Mouse (Mus musculus) midbrain, embryonic 14.5 days (tissue): ENCODE measurements around the gene Hdac4. TPM values are rescaled to one million over a fixed set of nuclear protein-coding genes. Genes with fewer than 3 reads are reported as not detected.

Experiments
- ATAC-seq: fragments of 200-750 bp; cut with Nextera tagmentation; 2 replicates; pipeline ENCODE4 v1.8.0; 2017; ENCODE audit warnings: moderate number of reproducible peaks, moderate library complexity; ENCODE audit not compliant: low FRiP score, low TSS enrichment
- DNase-seq: peaks from one replicate; pipeline ENCODE4 v3.0.0-alpha.2; 2015
- H3K27ac ChIP-seq: fragments of 300-500 bp; sonication (generic); replicated peaks from 2 replicates; pipeline ENCODE4 v1.5.1; 2014; ENCODE audit warnings: mild to moderate bottlenecking, low read depth, low read length, moderate library complexity
- H3K27me3 ChIP-seq: fragments of 300-500 bp; sonication (generic); 2 replicates; pipeline ENCODE4 v1.6.1; 2014; ENCODE audit warnings: low read length, control low read depth, mixed read lengths; ENCODE audit not compliant: control insufficient read depth, insufficient read depth
- H3K36me3 ChIP-seq: fragments of 300-500 bp; sonication (generic); 2 replicates; pipeline ENCODE4 v1.6.1; 2014; ENCODE audit warnings: low read length, control low read depth; ENCODE audit not compliant: control insufficient read depth, insufficient read depth
- H3K4me1 ChIP-seq: fragments of 300-500 bp; sonication (generic); 2 replicates; pipeline ENCODE4 v1.6.1; 2014; ENCODE audit warnings: mild to moderate bottlenecking, antibody characterized with exemption, low read length, control low read depth; ENCODE audit not compliant: control insufficient read depth, insufficient read depth
- H3K4me2 ChIP-seq: fragments of 300-500 bp; sonication (generic); 2 replicates; pipeline ENCODE4 v1.6.1; 2014; ENCODE audit warnings: mild to moderate bottlenecking, low read length, moderate library complexity
- H3K4me3 ChIP-seq: fragments of 300-500 bp; sonication (generic); replicated peaks from 2 replicates; pipeline ENCODE4 v1.5.1; 2014; ENCODE audit warnings: low read depth, low read length
- H3K9ac ChIP-seq: fragments of 300-500 bp; sonication (generic); replicated peaks from 2 replicates; pipeline ENCODE4 v1.6.1; 2014; ENCODE audit warnings: mild to moderate bottlenecking, low read length, moderate library complexity
- H3K9me3 ChIP-seq: fragments of 300-500 bp; sonication (generic); 2 replicates; pipeline ENCODE4 v1.6.1; 2016; ENCODE audit warnings: low read length, control low read depth, mixed read lengths; ENCODE audit not compliant: control insufficient read depth
- WGBS: fragments of 180-500 bp; shearing (Covaris S2); extraction: QIAGEN DNeasy Blood & Tissue Kit; methylation state at CpG from one replicate; pipeline ENCODE4 v1.1.7; 2014; 5-methylcytosine and 5-hydroxymethylcytosine counted together
- polyA plus RNA-seq: library from polyadenylated mRNA; unstranded; fragments of >200 nt; fragmentation: Nextera tagmentation; extraction: Ambion mirVana; gene quantifications from 2 replicates; pipeline ENCODE4 v1.2.1, GENCODE M21; 2014

Gene Hdac4
- polyA plus RNA-seq, 1 experiment from 2014 or later: 27.0 TPM

- H3K9ac ChIP-seq: no peak overlapping the region
- H3K27ac ChIP-seq: no peak overlapping the region
- peaks cover 16% of the 10 kb centered on the region for H3K4me1 ChIP-seq
- no peaks in the 10 kb centered on the region for H3K9me3 ChIP-seq
- no peaks in the 10 kb centered on the region for H3K36me3 ChIP-seq
- DNase-seq: no peak
- WGBS: 62% methylated on average over 4 of the region's 4 CpGs
- no peak overlapping the region for H3K4me2 ChIP-seq
- ATAC-seq: no peak
- H3K27me3 ChIP-seq: no peaks in the 10 kb centered on the region
- H3K4me3 ChIP-seq: no peak overlapping the region
Measured at GRCm38 (mm10) chr1:92060532-92061064, 134.9 kb downstream of the Hdac4 start.

DNA sequence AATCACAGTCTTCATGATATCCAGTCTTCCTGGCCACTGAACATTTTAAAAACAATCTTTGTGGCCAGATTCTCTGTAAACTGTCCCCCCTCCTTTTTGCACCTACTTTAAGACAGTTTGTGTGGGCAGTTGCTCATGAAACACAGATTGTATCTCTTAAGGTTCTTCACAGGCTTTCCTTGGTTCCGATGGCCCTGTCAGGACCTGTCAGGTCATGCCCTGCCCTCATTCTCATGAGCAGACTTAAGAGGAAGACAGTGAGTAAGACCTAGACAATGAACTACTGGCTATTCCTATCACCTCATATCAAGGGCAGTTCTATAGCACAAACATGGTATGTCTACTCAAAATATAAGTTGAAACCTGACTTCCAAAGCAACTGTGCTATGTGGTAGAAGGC, 135.9 kb downstream of the Hdac4 start:
- no peak overlapping the region for H3K4me3 ChIP-seq
- DNase-seq (no peak), ATAC-seq (no peak)
- H3K4me2 ChIP-seq: no peak overlapping the region
- no peak overlapping the region for H3K27ac ChIP-seq
- H3K4me1 ChIP-seq: peaks cover 16% of the 10 kb centered on the region
- no peaks in the 10 kb centered on the region for H3K36me3 ChIP-seq
- no peaks in the 10 kb centered on the region for H3K27me3 ChIP-seq
- H3K9ac ChIP-seq: no peak overlapping the region
- no peaks in the 10 kb centered on the region for H3K9me3 ChIP-seq
- WGBS: 97% methylated on average over 1 of the region's 1 CpGs

DNA sequence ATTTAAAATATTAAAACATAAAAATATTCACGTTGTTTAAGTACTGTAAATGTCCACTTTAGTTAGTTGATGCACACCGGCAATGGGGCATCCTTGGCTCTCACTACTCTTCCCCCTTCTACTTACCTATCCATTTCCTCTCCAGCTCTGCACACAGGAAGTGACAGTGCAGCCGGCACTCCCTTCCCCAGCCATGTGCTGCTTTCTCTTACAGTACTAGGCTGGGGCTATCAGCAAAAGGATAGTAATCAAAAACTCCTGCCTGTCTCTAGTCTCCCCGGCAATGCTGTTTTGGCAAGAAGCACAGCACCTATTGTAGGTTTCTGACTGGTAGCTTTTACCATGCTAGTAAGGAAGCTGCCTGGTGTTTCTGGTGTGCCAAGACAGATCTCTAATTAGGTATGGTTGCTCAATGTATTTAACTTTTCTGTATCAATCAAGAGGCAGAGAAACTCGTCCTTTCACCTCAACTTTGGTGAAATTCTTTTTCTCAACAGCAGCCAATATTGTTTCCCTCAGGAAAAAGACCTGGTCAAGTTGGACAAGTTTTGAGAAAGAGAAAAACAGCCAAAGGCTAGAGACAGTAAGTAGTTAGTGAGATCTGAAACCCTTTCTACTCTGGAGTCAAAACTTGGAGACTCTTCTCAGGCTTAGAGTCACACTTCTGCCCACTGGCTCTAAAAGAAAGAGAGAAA, 136.6 kb downstream of the Hdac4 start:
- WGBS: 87% methylated on average over 5 of the region's 5 CpGs
- no peak overlapping the region for H3K27ac ChIP-seq

DNA sequence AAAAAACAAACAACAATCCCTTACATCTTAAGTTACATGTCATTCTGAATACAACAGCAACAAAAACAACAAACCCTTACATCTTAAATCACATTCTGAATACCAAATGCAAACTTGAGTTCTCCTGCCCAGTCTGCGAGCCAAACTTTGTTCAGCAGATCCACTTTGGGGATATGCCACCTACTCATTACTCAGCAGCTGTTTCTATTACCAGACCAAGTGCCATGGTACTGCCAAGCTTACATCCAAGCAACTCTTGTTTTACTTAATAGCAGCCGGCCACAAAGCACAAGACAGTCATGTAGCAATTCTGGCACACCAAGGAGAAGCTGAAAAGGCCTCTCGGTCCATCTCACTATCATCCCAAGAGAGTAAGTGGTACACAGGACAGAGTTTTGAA, 138.4 kb downstream of the Hdac4 start:
- Histone ChIP-seq H3K27ac (no peak overlapping the region), H3K27me3 (no peaks in the 10 kb centered on the region), H3K4me1 (peaks cover 11% of the 10 kb centered on the region), H3K36me3 (no peaks in the 10 kb centered on the region), H3K4me2 (no peak overlapping the region), H3K9me3 (no peaks in the 10 kb centered on the region), H3K4me3 (no peak overlapping the region), H3K9ac (no peak overlapping the region)
- ATAC-seq (no peak), DNase-seq (no peak)
- WGBS: 91% methylated on average over 3 of the region's 3 CpGs

More for the DNA sequence above, 136.6 kb downstream of the Hdac4 start:
- H3K9me3 ChIP-seq: no peaks in the 10 kb centered on the region
- H3K4me1 ChIP-seq: peaks cover 16% of the 10 kb centered on the region
- DNase-seq (no peak), ATAC-seq (no peak)
- H3K9ac ChIP-seq: no peak overlapping the region
- H3K36me3 ChIP-seq: no peaks in the 10 kb centered on the region
- H3K4me2 ChIP-seq: no peak overlapping the region
- no peaks in the 10 kb centered on the region for H3K27me3 ChIP-seq
- no peak overlapping the region for H3K4me3 ChIP-seq

DNA sequence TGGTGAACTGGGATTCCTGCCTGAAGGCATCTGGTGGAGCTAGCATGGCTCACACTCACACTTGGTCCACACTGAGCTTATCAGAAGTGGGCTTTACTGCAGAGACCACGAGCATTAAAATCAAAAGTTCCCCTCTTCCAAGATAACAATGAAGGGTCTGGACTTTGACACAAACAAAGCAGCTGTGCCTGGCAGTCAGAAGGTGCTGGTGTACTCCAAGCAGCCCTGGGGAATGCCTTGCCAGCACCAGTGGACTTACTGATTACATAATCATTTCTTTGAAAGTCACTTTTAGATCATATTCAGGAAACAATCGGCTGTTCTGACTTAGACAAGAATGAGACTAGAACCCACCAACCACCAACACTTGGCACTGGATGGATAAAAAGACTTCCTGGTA, 140.3 kb downstream of the Hdac4 start:
- ATAC-seq: no peak

DNA sequence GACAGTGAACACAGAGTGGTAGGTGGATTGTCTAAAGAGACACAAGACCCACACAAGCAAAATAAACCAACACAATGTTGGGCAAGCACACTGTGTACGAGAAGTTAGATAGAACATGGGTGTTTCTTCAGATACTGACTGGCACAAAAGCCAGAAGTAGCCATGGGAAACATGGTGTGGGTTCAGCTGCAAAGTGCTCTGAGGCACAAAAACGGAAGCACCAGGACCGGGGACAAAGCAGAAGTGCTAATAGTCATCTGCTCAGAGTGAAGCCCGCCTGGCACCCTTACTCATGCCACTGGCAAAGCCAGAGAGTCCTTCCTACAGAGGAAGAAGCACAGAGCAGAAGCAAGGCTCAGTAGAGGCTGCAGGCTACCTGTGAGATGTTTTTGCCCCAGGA, 143.3 kb downstream of the Hdac4 start:
- ATAC-seq (no peak), DNase-seq (no peak)
- Histone ChIP-seq H3K9ac (no peak overlapping the region), H3K27me3 (no peaks in the 10 kb centered on the region), H3K27ac (no peak overlapping the region), H3K4me1 (no peaks in the 10 kb centered on the region), H3K36me3 (no peaks in the 10 kb centered on the region), H3K4me2 (no peak overlapping the region), H3K4me3 (no peak overlapping the region), H3K9me3 (no peaks in the 10 kb centered on the region)
- 89% methylated on average over 4 of the region's 4 CpGs for WGBS

More for the DNA sequence above, 140.3 kb downstream of the Hdac4 start:
- Histone ChIP-seq H3K9me3 (no peaks in the 10 kb centered on the region), H3K27me3 (no peaks in the 10 kb centered on the region), H3K36me3 (no peaks in the 10 kb centered on the region), H3K4me1 (no peaks in the 10 kb centered on the region), H3K27ac (no peak overlapping the region), H3K9ac (no peak overlapping the region), H3K4me2 (no peak overlapping the region), H3K4me3 (no peak overlapping the region)
- WGBS: 61% methylated on average over 2 of the region's 2 CpGs
- no peak for DNase-seq

- no peaks in the 10 kb centered on the region for H3K9me3 ChIP-seq
- H3K9ac ChIP-seq: no peak overlapping the region
- no peak overlapping the region for H3K27ac ChIP-seq
- H3K36me3 ChIP-seq: no peaks in the 10 kb centered on the region
- H3K27me3 ChIP-seq: no peaks in the 10 kb centered on the region
- H3K4me1 ChIP-seq: no peaks in the 10 kb centered on the region
- no peak for ATAC-seq
- no peak for DNase-seq
- no peak overlapping the region for H3K4me3 ChIP-seq
- no peak overlapping the region for H3K4me2 ChIP-seq
- WGBS: 92% methylated on average over 4 of the region's 4 CpGs
Measured at GRCm38 (mm10) chr1:92051489-92052062, 143.9 kb downstream of the Hdac4 start.

- H3K4me3 ChIP-seq: no peak overlapping the region
- H3K4me2 ChIP-seq: no peak overlapping the region
- no peaks in the 10 kb centered on the region for H3K36me3 ChIP-seq
- H3K27ac ChIP-seq: no peak overlapping the region
- ATAC-seq: no peak
- no peak for DNase-seq
- no peaks in the 10 kb centered on the region for H3K27me3 ChIP-seq
- H3K9me3 ChIP-seq: no peaks in the 10 kb centered on the region
- no peaks in the 10 kb centered on the region for H3K4me1 ChIP-seq
- H3K9ac ChIP-seq: no peak overlapping the region
Measured at GRCm38 (mm10) chr1:92050992-92051391, 144.5 kb downstream of the Hdac4 start.

GRCm38 (mm10) chr1:92050566-92050965, 144.9 kb downstream of the Hdac4 start:
- Histone ChIP-seq H3K9ac (no peak overlapping the region), H3K27me3 (no peaks in the 10 kb centered on the region), H3K4me2 (no peak overlapping the region), H3K36me3 (no peaks in the 10 kb centered on the region), H3K4me1 (no peaks in the 10 kb centered on the region), H3K27ac (no peak overlapping the region), H3K9me3 (no peaks in the 10 kb centered on the region), H3K4me3 (no peak overlapping the region)
- 23% methylated on average over 3 of the region's 3 CpGs for WGBS
- no peak for ATAC-seq
- DNase-seq: no peak
